Mouse (Mus musculus) spleen, adult 18-20 months (tissue): Measurements from ENCODE around the gene Smndc1.

Source experiments
- DNase-seq, 2 experiments: peaks; one replicate each; pipeline ENCODE4 v3.0.0; 2022; ENCODE audit warnings: mixed read lengths in 2 of 2

Gene Smndc1

GRCm38 (mm10) chr19:53378421-53378820 lies 12.0 kb downstream of the Smndc1 start:
- DNase-seq = no peak

- no peak for DNase-seq
Observed at GRCm38 (mm10) chr19:53377652-53378051, 12.7 kb downstream of the Smndc1 start.

- no peak for DNase-seq
Observed at GRCm38 (mm10) chr19:53375816-53376215, 14.6 kb downstream of the Smndc1 start.

- DNase-seq = no peak
Observed at GRCm38 (mm10) chr19:53375299-53375698, 15.1 kb downstream of the Smndc1 start.

- DNase-seq = no peak
Observed at GRCm38 (mm10) chr19:53373570-53373969, 16.8 kb downstream of the Smndc1 start.

- no peak for DNase-seq
Observed at GRCm38 (mm10) chr19:53371666-53372065, 18.7 kb downstream of the Smndc1 start, which contains the start of gene Gm10197. Gene Gm10197, minus strand, starts transcription at chr19:53371766.

GRCm38 (mm10) chr19:53370233-53370632 lies 20.1 kb downstream of the Smndc1 start:
- no peak for DNase-seq

GRCm38 (mm10) chr19:53369469-53370043 lies 20.8 kb downstream of the Smndc1 start:
- peak; percentile 36 to 76 for DNase-seq

- DNase-seq = no peak
Observed at GRCm38 (mm10) chr19:53366881-53367280, 23.5 kb downstream of the Smndc1 start.

- no peak for DNase-seq
Observed at GRCm38 (mm10) chr19:53366057-53366775, 24.2 kb downstream of the Smndc1 start.

- no peak for DNase-seq
Observed at GRCm38 (mm10) chr19:53364963-53365362, 25.4 kb downstream of the Smndc1 start.

GRCm38 (mm10) chr19:53364551-53364950 lies 25.8 kb downstream of the Smndc1 start:
- DNase-seq = no peak

- no peak for DNase-seq
Observed at GRCm38 (mm10) chr19:53362967-53363366, 27.4 kb downstream of the Smndc1 start.

GRCm38 (mm10) chr19:53360265-53360958 lies 30.0 kb downstream of the Smndc1 start:
- DNase-seq = no peak

- no peak for DNase-seq
Observed at GRCm38 (mm10) chr19:53359160-53360033, 31.0 kb downstream of the Smndc1 start.

GRCm38 (mm10) chr19:53355065-53355464 lies 35.3 kb downstream of the Smndc1 start:
- no peak for DNase-seq

- DNase-seq = no peak
Observed at GRCm38 (mm10) chr19:53354271-53355000, 35.9 kb downstream of the Smndc1 start.

- DNase-seq = no peak
Observed at GRCm38 (mm10) chr19:53353864-53354263, 36.5 kb downstream of the Smndc1 start.

- DNase-seq = no peak
Observed at GRCm38 (mm10) chr19:53345766-53346165, 44.6 kb downstream of the Smndc1 start.

- no peak for DNase-seq
Observed at GRCm38 (mm10) chr19:53344062-53344461, 46.3 kb downstream of the Smndc1 start.

GRCm38 (mm10) chr19:53343174-53343881 lies 47.0 kb downstream of the Smndc1 start:
- DNase-seq = no peak
